ENCODE assay signal across 10 mouse cellular contexts in the genomic region with DNA sequence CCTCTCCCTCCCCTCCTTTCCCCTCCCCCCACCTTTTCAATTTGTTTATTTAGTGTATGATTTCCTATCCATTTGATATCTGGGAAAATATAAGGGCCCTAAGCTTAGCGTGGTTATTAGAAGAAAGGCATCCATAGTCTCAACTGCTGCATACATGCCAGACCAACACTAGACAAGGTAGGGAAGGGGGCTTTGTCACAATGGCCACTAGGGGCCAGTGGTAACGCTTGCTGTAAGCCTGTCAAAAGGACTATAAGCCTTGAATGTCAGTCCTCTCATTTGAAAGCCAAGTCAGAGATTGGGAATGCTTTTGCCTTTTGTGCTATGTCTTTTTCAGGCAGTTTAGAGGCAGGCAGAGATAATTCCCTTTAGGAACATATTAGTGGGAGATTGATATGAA. TPM values are rescaled to one million over a fixed set of nuclear protein-coding genes. Genes with fewer than 3 reads are reported as not detected.
A peak's percentile ranks its signal among the peaks of the same experiment; 100 is the strongest.
DNase-seq lines count a peak whose midpoint lies in the region; ATAC-seq and TF ChIP-seq lines count a peak whose summit lies in the region.
"Had no signal": no experiment of that assay in that cellular context is flagged by ENCODE, and none has a peak within 500 bp of the region (broad histone marks: within the 10 kb centered on the region; RNA-seq: fewer than 3 reads in every experiment).

No protein-coding gene starts in this region.

- no peaks in the 10 kb centered on the region for H3K4me1 ChIP-seq in heart, adult 2 months (ENCODE audit: control insufficient read depth, insufficient read depth, low read length)
- H3K4me1 ChIP-seq in hindbrain, postnatal 0 days (ENCODE audit: insufficient read depth, low read length): no peaks in the 10 kb centered on the region; the same call in 1 of the 2 replicates

- H3K9me3 ChIP-seq in hindbrain, postnatal 0 days (ENCODE audit: low read length): no peaks in the 10 kb centered on the region

- 27% methylated on average over 2 of the region's 2 CpGs for WGBS in heart, adult 2 months
- 26% methylated on average over 2 of the region's 2 CpGs for WGBS in hindbrain, postnatal 0 days

- H3K36me3 ChIP-seq in heart, adult 2 months (ENCODE audit: control insufficient read depth, insufficient read depth, low read length): no peaks in the 10 kb centered on the region
- H3K36me3 ChIP-seq in hindbrain, postnatal 0 days (ENCODE audit: insufficient read depth, low read length): no peaks in the 10 kb centered on the region

- TF ChIP-seq POLR2A in heart, adult 2 months (IDR thresholded peaks at IDR 0.05; ENCODE audit: insufficient read depth, low read depth, low read length): no peak

- no peak for DNase-seq in heart, adult 2 months
- no peak for DNase-seq in heart, postnatal 4 days
- DNase-seq in A20 (ENCODE audit: low read depth, low spot score): peak; percentile 1
- peak; percentile 7 for DNase-seq in embryo, embryonic 9.5 days (ENCODE audit: extremely low spot score)
- DNase-seq in hindbrain, postnatal 0 days (ENCODE audit: low spot score): peak; percentile 51
- no peak for DNase-seq in frontal cortex, adult 2 months (ENCODE audit: extremely low spot score in 1 of 2, low spot score in 1 of 2)
- no peak for DNase-seq in thymus, postnatal 25 days
- no peak for DNase-seq in left cerebral cortex, adult 11 months (ENCODE audit: low spot score)
- DNase-seq: kidney, adult 8-10 months; lung, adult 18-20 months had no signal

- TF ChIP-seq EP300 in heart, adult 2 months (IDR thresholded peaks at IDR 0.05; ENCODE audit: insufficient read depth, low read depth, low read length): no peak

- H3K27ac ChIP-seq in heart, adult 2 months: no peak overlapping the region
- H3K27ac ChIP-seq in hindbrain, postnatal 0 days: no peak overlapping the region

- 0 out of 2 replicates have a peak, but pooled peaks have one; percentile 20 for TF ChIP-seq CTCF in heart, adult 2 months (IDR thresholded peaks at IDR 0.05)
- peak; percentile 81 for TF ChIP-seq CTCF in hindbrain, postnatal 0 days (IDR thresholded peaks at IDR 0.05; ENCODE audit: low read depth)

- no peak overlapping the region for H3K4me3 ChIP-seq in heart, adult 2 months
- H3K4me3 ChIP-seq in hindbrain, postnatal 0 days (ENCODE audit: low read length): no peak overlapping the region

- ATAC-seq in hindbrain, postnatal 0 days: peak; percentile 71; the same call in 1 of the 2 replicates

- H3K27me3 ChIP-seq in heart, adult 2 months (ENCODE audit: control insufficient read depth, insufficient read depth, low read length): no peaks in the 10 kb centered on the region
- no peaks in the 10 kb centered on the region for H3K27me3 ChIP-seq in hindbrain, postnatal 0 days (ENCODE audit: insufficient read depth, low read length)

- H3K4me2 ChIP-seq in hindbrain, postnatal 0 days (ENCODE audit: low read depth, low read length): no peak overlapping the region

- no peaks in the 10 kb centered on the region for H3K79me2 ChIP-seq in heart, adult 2 months (replicated peaks; ENCODE audit: control insufficient read depth, insufficient read depth, low read length)

- H3K9ac ChIP-seq in heart, adult 2 months (ENCODE audit: low read depth, low read length): no peak overlapping the region
- H3K9ac ChIP-seq in hindbrain, postnatal 0 days (replicated peaks; ENCODE audit: low read length): no peak overlapping the region

- intact Hi-C loops in heart, adult 2 months (cut with DNase I): no loop called here

RNA-seq across cellular contexts. Expression of a gene that starts 59.7 kb away (rescaled TPM):
- not detected for total RNA-seq in heart, adult 2 months (2021)
- 0.06 and 0.15 TPM in 2 replicates for polyA plus RNA-seq in heart, adult 2 months (2012; rRNA removed)
- under 1 TPM; 0.14 to 0.33 TPM for total RNA-seq in heart, postnatal 4 days (2021)
- total RNA-seq in hindbrain, postnatal 0 days (2014; rRNA removed): 22.5 and 25.3 TPM in 2 replicates
- 3.2 and 4.4 TPM in 2 replicates for polyA plus RNA-seq in hindbrain, postnatal 0 days (2015; fragmentation: Nextera tagmentation; extraction: Ambion mirVana)
- 60.6 and 65.9 TPM in 2 replicates for polyA plus RNA-seq in frontal cortex, adult 2 months (2012; rRNA removed)

Comparison
In these comparisons a context has a peak if more than half of its experiments do, and no peak if none do; other contexts are left out.
1. DNase-seq: peak in A20 (single experiment), embryo, embryonic 9.5 days (single experiment) and hindbrain, postnatal 0 days (single experiment); none in heart, adult 2 months (0 of 2), heart, postnatal 4 days (single experiment), frontal cortex, adult 2 months (0 of 2), thymus, postnatal 25 days (single experiment) and left cerebral cortex, adult 11 months (single experiment).
2. RNA of a gene that starts 59.7 kb away (total RNA-seq): 22.5 to 25.3 TPM in hindbrain, postnatal 0 days; 0.14 to 0.33 TPM in heart, postnatal 4 days and not detected in heart, adult 2 months; every median in the first group is over 10 times any median in the second.